Mouse (Mus musculus): Measurements from ENCODE around the gene Cdr2l. TPM values are rescaled to one million over a fixed set of nuclear protein-coding genes. Genes with fewer than 3 reads are reported as not detected.

The Cdr2l gene
- total RNA-seq, 2 experiments from 2014 or later: 1.5 to 2.0 TPM

DNA sequence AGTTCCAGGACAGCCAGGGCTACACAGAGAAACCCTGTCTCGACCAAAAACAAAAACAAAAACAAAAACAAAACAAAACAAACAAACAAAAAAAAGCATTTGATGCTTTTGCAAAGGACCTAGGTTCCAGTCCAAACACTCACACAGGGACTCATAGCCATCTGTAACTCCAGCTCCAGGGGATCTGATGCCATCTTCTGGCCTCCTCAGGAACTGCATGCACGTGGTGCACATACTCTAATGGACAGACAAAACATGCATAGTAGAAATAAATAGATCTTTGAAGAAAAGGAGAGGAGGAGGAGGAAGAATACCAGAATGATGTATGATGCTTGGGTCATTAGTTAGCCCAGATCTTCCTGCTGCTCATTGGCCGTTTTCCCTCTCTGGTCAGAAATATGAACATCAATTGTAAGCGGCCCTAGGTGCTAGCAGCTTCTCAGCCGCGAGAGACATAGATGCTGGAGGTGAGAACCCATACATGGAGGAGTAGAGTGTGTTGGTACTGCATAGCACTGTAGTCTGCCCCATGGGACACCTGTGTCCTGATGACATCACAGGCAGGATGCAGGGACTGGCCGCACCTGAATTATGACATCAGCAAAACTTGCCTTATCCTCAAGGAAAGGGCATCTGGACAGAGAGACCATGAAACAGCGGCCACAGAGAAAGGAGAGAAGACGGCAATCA is 58.3 kb downstream of the Cdr2l start, which contains the start of gene Trim80:
Gene Trim80, plus strand, starts transcription at position 640 of the 690 bp plus-strand sequence.
- TF ChIP-seq CTCF (IDR thresholded peaks at IDR 0.05): 0 out of 2 replicates have a peak, but pooled peaks have one; percentile 5
- no peak within 1 kb of the TSS for H3K27ac ChIP-seq
- intact Hi-C loops (cut with DNase I): no loop called here
- no peak within 1 kb of the TSS for H3K4me3 ChIP-seq
- DNase-seq: peak; percentile 11

DNA sequence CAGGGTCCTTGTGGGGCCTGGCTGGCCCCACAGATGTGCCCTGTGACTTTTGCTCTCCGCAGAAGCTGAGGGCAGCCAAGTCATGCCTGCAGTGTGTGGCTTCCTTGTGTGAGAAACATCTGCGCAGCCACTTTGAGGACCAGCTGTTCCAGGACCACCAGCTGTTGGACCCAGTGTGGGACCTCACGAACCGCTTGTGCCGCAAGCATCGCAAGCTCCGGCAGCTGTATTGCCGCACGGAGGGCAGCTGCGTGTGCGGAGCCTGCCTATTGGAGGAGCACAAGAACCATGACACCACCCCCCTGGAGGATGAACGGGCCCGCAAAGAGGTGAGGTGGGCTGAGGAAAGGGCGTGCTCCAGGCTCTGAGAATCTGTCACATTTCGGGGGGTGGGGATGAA is 59.7 kb downstream of the Cdr2l start:
- Histone ChIP-seq H3K4me3 (no peak overlapping the region), H3K27ac (no peak overlapping the region)
- DNase-seq: peak; percentile 15
- intact Hi-C loops (cut with DNase I): no loop called here
- TF ChIP-seq CTCF (IDR thresholded peaks at IDR 0.05): no peak

Other genes with a start within 250 kb of the Cdr2l start
- under 1 TPM in 1 of 2 experiments, not detected in 1; 0.31 TPM for gene Cd300lf, start 247.9 kb upstream of the Cdr2l start, total RNA-seq (2021)
- 1 to 10 TPM; 1.8 to 2.6 TPM for gene Slc9a3r1, start 218.6 kb upstream of the Cdr2l start, total RNA-seq (2021)
- gene Tmem104, start 194.4 kb upstream of the Cdr2l start, total RNA-seq (2021): 1 to 10 TPM; 7.3 to 7.4 TPM
- 10 to 100 TPM; 12.7 to 16.3 TPM for gene Nat9, start 194.1 kb upstream of the Cdr2l start, total RNA-seq (2021)
- under 1 TPM in 1 of 2 experiments, not detected in 1; 0.06 TPM for gene Grin2c, start 114.7 kb upstream of the Cdr2l start, total RNA-seq (2021)
- gene Fdxr, start 104.9 kb upstream of the Cdr2l start, total RNA-seq (2021): 1 to 10 TPM; 2.9 to 4.4 TPM
- gene Fads6, start 84.3 kb upstream of the Cdr2l start, total RNA-seq (2021): 1 to 10 TPM; 2.4 to 5.4 TPM
- gene Otop2, start 74.8 kb upstream of the Cdr2l start, total RNA-seq (2021): not detected
- under 1 TPM; 0.61 to 0.81 TPM for gene Ush1g, start 59.9 kb upstream of the Cdr2l start, total RNA-seq (2021)
- gene Otop3, start 47.2 kb upstream of the Cdr2l start, total RNA-seq (2021): not detected
- gene Hid1, start 14.2 kb upstream of the Cdr2l start, total RNA-seq (2021): 1 to 10 TPM; 1.0 to 1.2 TPM
- 10 to 100 TPM; 79.2 to 99.2 TPM for gene Mrpl58, start 21.8 kb downstream of the Cdr2l start, total RNA-seq (2021)
- 100 to 1,000 TPM; 680 to 956 TPM for gene Atp5h, start 38.0 kb downstream of the Cdr2l start, total RNA-seq (2021)
- gene Kctd2, start 38.2 kb downstream of the Cdr2l start, total RNA-seq (2021): 10 to 100 TPM; 14.8 to 22.3 TPM
- gene Trim80, start 58.6 kb downstream of the Cdr2l start, total RNA-seq (2021): not detected
- gene Slc16a5, start 80.6 kb downstream of the Cdr2l start, total RNA-seq (2021): not detected
- gene Armc7, start 93.8 kb downstream of the Cdr2l start, total RNA-seq (2021): under 1 TPM; 0.95 to 0.99 TPM
- gene Nt5c, start 109.9 kb downstream of the Cdr2l start, total RNA-seq (2021): 1 to 10 TPM; 5.8 to 7.7 TPM
- gene Jpt1, start 132.5 kb downstream of the Cdr2l start, total RNA-seq (2021): 10 to 100 TPM; 38.4 to 40.9 TPM
- 100 to 1,000 TPM; 138 to 164 TPM for gene Sumo2, start 154.4 kb downstream of the Cdr2l start, total RNA-seq (2021)
- gene Nup85, start 182.5 kb downstream of the Cdr2l start, total RNA-seq (2021): 10 to 100 TPM; 17.2 to 18.6 TPM
- gene Mrps7, start 222.0 kb downstream of the Cdr2l start, total RNA-seq (2021): 10 to 100 TPM; 66.8 to 88.5 TPM
- 10 to 100 TPM; 18.8 to 20.7 TPM for gene Gga3, start 222.1 kb downstream of the Cdr2l start, total RNA-seq (2021)
- gene Mif4gd, start 231.1 kb downstream of the Cdr2l start, total RNA-seq (2021): 10 to 100 TPM; 46.0 to 55.0 TPM
- gene Slc25a19, start 246.4 kb downstream of the Cdr2l start, total RNA-seq (2021): 10 to 100 TPM; 43.1 to 51.5 TPM

Data from gastrocnemius, adult 2 months (tissue).